Mouse (Mus musculus) common myeloid progenitor, adult 5-6 weeks (primary cell): Measurements from ENCODE around the gene Amfr. TPM values are rescaled to one million over a fixed set of nuclear protein-coding genes. Genes with fewer than 3 reads are reported as not detected.
A peak's percentile ranks its signal among the peaks of the same experiment; 100 is the strongest.

Experiments
- ATAC-seq: replicated peaks from 2 replicates; pipeline ENCODE4 v1.8.0; 2016; ENCODE audit warnings: low read depth, mild to moderate bottlenecking, moderate TSS enrichment, inconsistent platforms; ENCODE audit not compliant: poor library complexity, severe bottlenecking
- total RNA-seq: library from RNA; stranded (forward); fragments of 200-1000, 187-1606 nt; gene quantifications from 2 replicates; pipeline ENCODE4 v1.2.3, GENCODE M21; 2017

Amfr gene
- total RNA-seq, 1 experiment from 2014 or later: 88.1 TPM

DNA sequence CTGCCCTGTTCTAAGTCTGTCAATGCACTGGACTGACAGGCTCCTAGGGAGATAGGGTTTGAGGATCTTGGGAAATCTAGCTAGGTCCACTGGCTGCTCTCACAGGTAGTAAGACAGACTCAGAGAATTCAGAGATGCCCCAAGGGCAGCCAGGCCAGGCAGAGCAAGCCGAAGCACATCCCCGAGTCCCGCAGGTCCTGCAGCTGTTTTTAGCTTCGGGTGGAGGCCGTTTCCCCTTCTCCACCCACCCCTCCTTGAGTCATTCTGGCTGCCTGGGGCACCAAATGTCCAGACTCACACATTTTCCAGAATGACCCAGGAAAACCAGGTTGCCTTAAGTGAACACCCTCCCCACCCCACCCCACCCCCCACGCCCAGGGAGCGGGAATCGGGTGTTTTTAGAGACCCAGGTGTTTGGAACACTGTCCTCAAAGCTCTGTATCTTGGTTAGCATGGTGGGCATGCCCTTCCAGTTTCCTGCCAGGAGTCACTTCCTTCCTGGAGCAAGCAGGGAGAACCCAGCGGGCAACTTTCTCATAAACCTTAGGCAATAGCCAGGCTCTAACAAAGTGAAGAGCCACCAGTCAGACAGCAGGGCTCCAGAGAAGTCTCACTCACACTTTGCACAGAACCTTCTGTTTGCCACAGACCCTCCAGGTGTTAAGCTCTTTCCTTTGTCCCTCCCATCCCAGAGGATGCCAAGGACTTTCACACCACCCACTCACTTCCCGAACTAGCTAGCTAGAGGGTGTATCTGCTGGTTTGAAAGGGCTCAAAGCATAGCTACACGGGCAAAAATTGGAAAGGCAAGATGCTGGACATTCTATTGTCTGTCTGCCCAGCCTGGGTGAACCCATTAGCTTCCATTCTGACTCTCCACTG, 71.9 kb downstream of the Amfr start:
- ATAC-seq: no peak

DNA sequence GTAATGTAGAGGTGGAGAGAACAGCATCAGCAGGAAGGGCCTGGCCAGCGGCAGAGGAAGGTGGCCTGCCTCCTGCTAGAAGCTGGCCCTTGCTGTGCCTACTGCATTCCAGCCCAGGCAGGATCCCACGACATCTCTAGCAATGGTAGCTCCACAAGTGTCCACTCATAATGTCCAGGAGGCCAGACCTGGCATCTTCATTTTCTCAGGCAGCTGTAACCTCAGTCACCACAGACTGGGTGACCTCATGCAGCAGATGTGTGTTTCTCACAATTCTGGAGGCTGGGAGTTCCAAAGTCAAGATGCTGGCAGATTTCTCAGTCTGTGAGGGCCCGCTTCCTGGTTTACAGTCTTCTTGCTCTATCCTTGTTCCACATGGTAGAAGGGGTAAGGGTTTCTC, 74.4 kb downstream of the Amfr start:
- ATAC-seq: no peak

DNA sequence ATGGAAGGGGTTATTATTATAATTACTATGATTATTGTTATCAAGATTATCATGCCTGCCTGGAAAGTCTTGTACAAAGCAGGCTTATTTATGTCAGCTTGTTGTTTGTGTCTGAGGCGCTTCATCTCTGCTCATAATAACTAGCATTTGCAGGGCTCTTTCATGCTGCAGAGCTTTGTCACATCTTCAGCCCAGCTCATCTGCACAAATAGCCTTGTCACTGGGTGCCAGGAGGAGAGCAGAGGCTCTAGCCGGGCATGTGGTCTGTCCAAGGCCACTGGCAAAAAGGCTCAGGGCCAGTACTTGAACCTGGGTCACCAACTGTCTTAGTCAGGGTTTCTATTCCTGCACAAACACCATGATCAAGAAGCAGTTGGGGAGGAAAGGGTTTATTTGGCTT, 79.4 kb downstream of the Amfr start:
- no peak for ATAC-seq

- peak; percentile 99 for ATAC-seq
These were observed 79.8 kb downstream of the Amfr start for GRCm38 (mm10) chr8:93932873-93933272.

- ATAC-seq: no peak
These were observed 81.3 kb downstream of the Amfr start for GRCm38 (mm10) chr8:93931336-93931735.

- no peak for ATAC-seq
These were observed 83.4 kb downstream of the Amfr start for GRCm38 (mm10) chr8:93929233-93929632.

DNA sequence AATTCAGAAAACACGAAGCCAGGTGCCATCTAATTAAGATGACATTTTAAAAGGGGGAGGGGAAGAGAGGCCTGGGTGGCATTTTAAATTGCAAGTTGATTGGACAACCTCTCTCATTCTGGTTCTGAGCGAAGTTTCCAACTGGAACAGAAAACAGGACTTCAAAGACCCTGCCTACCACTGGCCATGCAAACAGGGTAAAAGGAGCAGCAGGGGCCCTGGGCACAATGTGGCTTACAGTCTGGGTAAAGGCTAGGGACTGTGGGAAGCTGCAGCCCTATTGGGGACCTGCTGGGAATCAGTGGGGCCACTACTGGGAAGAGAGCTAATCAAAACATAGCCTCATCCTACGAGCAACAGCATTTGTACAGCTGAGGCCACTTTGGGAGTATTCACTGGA, 87.1 kb downstream of the Amfr start:
- no peak for ATAC-seq

GRCm38 (mm10) chr8:93923897-93924334, 88.7 kb downstream of the Amfr start:
- no peak for ATAC-seq

Other genes starting within 250 kb of the Amfr start
- gene Gnao1, start 202.9 kb downstream of the Amfr start, total RNA-seq: not detected in 2 replicates
- 66.5 and 103 TPM in 2 replicates for gene Nudt21, start 24.2 kb upstream of the Amfr start, total RNA-seq
- 12.5 and 16.8 TPM in 2 replicates for gene Ogfod1, start 24.4 kb upstream of the Amfr start, total RNA-seq
- 4.5 and 4.8 TPM in 2 replicates for gene Bbs2, start 86.1 kb upstream of the Amfr start, total RNA-seq
- not detected in 2 replicates for gene Mt4, start 124.4 kb upstream of the Amfr start, total RNA-seq
- gene Mt3, start 139.8 kb upstream of the Amfr start, total RNA-seq: not detected in 2 replicates
- gene Mt2, start 159.8 kb upstream of the Amfr start, total RNA-seq: 113 and 182 TPM in 2 replicates
- 115 and 180 TPM in 2 replicates for gene Mt1, start 166.2 kb upstream of the Amfr start, total RNA-seq
- 42.3 and 46.4 TPM in 2 replicates for gene Nup93, start 201.7 kb upstream of the Amfr start, total RNA-seq